Mouse (Mus musculus) liver, embryonic 14.5 days (tissue): ENCODE results near the gene Rpn1.

Experiments used
- CTCF ChIP-seq: IDR thresholded peaks from 2 replicates; pipeline ENCODE4 v1.5.1; 2016; ENCODE audit warnings: antibody characterized with exemption, low read depth, control low read depth
- EP300 ChIP-seq: IDR thresholded peaks from 2 replicates; pipeline ENCODE4 v1.6.1; 2016; ENCODE audit warnings: antibody characterized with exemption, low read depth

DNA sequence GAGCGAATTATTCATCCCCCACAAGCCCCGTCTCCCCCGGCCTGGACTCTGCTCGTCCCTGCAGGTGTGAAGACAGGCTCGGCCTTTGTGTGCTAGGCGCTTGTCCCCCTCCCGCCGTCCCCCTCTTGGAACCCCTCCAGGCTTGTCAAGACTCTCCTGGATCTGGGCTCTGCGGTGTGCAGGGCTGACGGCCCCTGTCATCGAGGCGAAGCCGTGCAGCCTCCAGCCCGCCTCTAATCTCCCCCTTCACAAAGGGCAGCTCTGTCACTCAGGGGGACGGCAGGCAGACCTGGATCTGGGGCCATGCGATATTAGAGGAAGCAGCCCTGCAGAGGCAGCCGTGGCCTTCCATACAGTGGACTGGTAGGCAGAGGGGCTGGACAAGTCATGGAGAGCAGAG is 47.8 kb downstream of the Rpn1 start:
- TF ChIP-seq CTCF (no peak), EP300 (no peak)
